Mouse (Mus musculus): ENCODE results near the gene Nr0b2.

DNA sequence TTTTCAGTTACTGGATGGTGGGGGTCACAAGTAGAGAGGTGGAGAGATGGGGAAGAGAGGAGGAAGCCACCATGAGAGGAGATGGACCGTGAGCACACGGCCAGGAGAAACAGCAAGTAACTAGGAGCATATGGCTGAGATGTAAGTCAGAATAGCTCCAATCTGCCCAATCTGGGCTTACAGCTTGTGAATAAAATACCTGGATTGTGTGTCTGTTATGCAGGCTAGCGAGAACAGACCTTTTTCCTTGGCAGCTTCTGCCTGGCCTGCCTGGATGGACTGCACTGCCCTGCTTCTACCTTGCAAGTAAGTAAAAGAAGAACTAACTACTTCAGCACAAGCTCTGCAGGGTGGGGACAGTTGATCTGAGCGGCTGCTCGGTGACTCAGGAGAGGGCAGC, 42.1 kb upstream of the Nr0b2 start:
- TF ChIP-seq POLR2A (IDR thresholded peaks at IDR 0.05; ENCODE audit: low read depth, low read length): no peak
- no peak for TF ChIP-seq CTCF (IDR thresholded peaks at IDR 0.05; ENCODE audit: extremely low read depth, insufficient read depth, insufficient read length, insufficient replicate concordance)

Measured in spleen, adult 2 months (tissue).